Mouse (Mus musculus): ENCODE measurements around the gene Angptl2. TPM values are rescaled to one million over a fixed set of nuclear protein-coding genes. Genes with fewer than 3 reads are reported as not detected.

The Angptl2 gene
- polyA plus RNA-seq, 1 experiment from 2014 or later: 36.9 TPM

DNA sequence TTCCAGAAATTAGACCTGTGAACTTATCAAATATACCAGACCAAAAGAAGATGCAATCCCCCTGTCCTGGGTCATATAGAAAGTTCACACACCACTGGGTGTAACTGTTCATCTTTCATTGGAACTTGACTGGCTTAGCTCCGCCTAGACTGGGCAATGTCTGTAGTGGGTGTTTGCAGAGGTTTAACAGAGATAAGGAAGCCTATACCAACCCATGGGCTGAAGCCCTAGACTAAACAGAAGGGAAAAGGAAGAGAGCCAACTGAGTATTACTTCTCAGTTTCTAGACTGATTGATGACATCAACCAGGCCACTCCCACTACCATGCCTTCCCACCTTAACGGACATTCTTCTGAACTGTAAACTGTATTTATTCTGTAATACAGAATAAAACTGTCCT, 76.2 kb downstream of the Angptl2 start:
- no peak for TF ChIP-seq CTCF (IDR thresholded peaks at IDR 0.05; ENCODE audit: low read depth)
- Histone ChIP-seq H3K9me3 (replicated peaks; ENCODE audit: low read length) (no peaks in the 10 kb centered on the region), H3K36me3 (ENCODE audit: insufficient read depth, low read length) (no peaks in the 10 kb centered on the region), H3K4me2 (ENCODE audit: low read length) (no peak overlapping the region), H3K4me3 (replicated peaks; ENCODE audit: low read depth, low read length) (no peak overlapping the region), H3K9ac (ENCODE audit: low read depth, low read length) (no peak overlapping the region), H3K27me3 (ENCODE audit: insufficient read depth, low read length) (no peaks in the 10 kb centered on the region), H3K27ac (no peak overlapping the region), H3K4me1 (replicated peaks; ENCODE audit: insufficient read depth, low read length) (no peaks in the 10 kb centered on the region)
- DNase-seq (ENCODE audit: low spot score): no peak
- ATAC-seq (replicated peaks; ENCODE audit: low FRiP score, low read depth): no peak
- WGBS: 74% methylated on average over 2 of the region's 2 CpGs

DNA sequence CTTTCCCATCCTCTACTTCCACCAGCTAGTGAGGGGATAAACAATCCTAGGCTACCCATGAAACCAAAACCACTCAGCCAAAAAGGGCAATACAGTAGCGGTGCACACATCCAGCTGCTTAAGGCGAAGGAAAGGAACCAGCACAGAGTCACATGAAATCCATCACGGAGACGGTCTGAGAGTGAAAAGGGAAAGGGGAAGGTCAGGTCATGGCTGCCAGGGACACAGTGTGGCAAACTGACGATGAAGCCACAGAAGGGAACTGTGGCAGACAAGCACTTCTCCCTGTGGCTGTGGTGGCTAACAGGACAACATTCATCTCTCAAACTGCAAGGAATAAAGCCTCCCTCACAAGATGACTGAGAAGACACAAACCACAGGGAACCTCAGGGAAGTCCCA, 79.2 kb downstream of the Angptl2 start:
- Histone ChIP-seq H3K9me3 (replicated peaks; ENCODE audit: low read length) (no peaks in the 10 kb centered on the region), H3K36me3 (ENCODE audit: insufficient read depth, low read length) (no peaks in the 10 kb centered on the region), H3K27me3 (ENCODE audit: insufficient read depth, low read length) (no peaks in the 10 kb centered on the region), H3K4me2 (ENCODE audit: low read length) (no peak overlapping the region), H3K9ac (ENCODE audit: low read depth, low read length) (no peak overlapping the region), H3K27ac (no peak overlapping the region), H3K4me1 (replicated peaks; ENCODE audit: insufficient read depth, low read length) (no peaks in the 10 kb centered on the region), H3K4me3 (replicated peaks; ENCODE audit: low read depth, low read length) (no peak overlapping the region)
- WGBS: 80% methylated on average over 5 of the region's 5 CpGs
- ATAC-seq (replicated peaks; ENCODE audit: low FRiP score, low read depth): no peak
- DNase-seq (ENCODE audit: low spot score): no peak
- TF ChIP-seq CTCF (IDR thresholded peaks at IDR 0.05; ENCODE audit: low read depth): no peak

Other genes with a start within 250 kb of the Angptl2 start
- gene Slc2a8, start 234.0 kb upstream of the Angptl2 start, polyA plus RNA-seq (2015; fragmentation: Nextera tagmentation; extraction: Ambion mirVana): 36.8 and 37.1 TPM in 2 replicates
- gene Garnl3, start 84.4 kb upstream of the Angptl2 start, polyA plus RNA-seq (2015; fragmentation: Nextera tagmentation; extraction: Ambion mirVana): 6.6 and 6.9 TPM in 2 replicates
- gene Ralgps1, start 155.4 kb downstream of the Angptl2 start, polyA plus RNA-seq (2015; fragmentation: Nextera tagmentation; extraction: Ambion mirVana): 3.1 and 3.4 TPM in 2 replicates
- gene Zbtb34, start 215.3 kb downstream of the Angptl2 start, polyA plus RNA-seq (2015; fragmentation: Nextera tagmentation; extraction: Ambion mirVana): 3.5 and 3.8 TPM in 2 replicates